Mouse (Mus musculus): Measurements from ENCODE around the gene Pcca.

Gene Pcca

GRCm38 (mm10) chr14:122534017-122534924 lies at the start of gene Pcca:
Gene Pcca (plus strand): TSS chr14:122534324.
- DNase-seq (ENCODE audit: low spot score): peak; percentile 87

GRCm38 (mm10) chr14:122484458-122484843 lies 49.7 kb upstream of the Pcca start:
- DNase-seq (ENCODE audit: low spot score): no peak

- DNase-seq (ENCODE audit: low spot score): no peak
Observed at GRCm38 (mm10) chr14:122484844-122485551, 49.1 kb upstream of the Pcca start.

- DNase-seq (ENCODE audit: low spot score): no peak
Observed at GRCm38 (mm10) chr14:122485635-122486181, 48.4 kb upstream of the Pcca start.

GRCm38 (mm10) chr14:122486611-122487010 lies 47.5 kb upstream of the Pcca start:
- DNase-seq (ENCODE audit: low spot score): no peak

GRCm38 (mm10) chr14:122487366-122487765 lies 46.8 kb upstream of the Pcca start:
- DNase-seq (ENCODE audit: low spot score): no peak

GRCm38 (mm10) chr14:122489041-122489440 lies 45.1 kb upstream of the Pcca start:
- no peak for DNase-seq (ENCODE audit: low spot score)

- DNase-seq (ENCODE audit: low spot score): no peak
Observed at GRCm38 (mm10) chr14:122489686-122490414, 44.3 kb upstream of the Pcca start.

GRCm38 (mm10) chr14:122490441-122491328 lies 43.4 kb upstream of the Pcca start, which contains the start of gene Gm10837:
Gene Gm10837 (plus strand): TSS chr14:122490586.
- no peak for DNase-seq (ENCODE audit: low spot score)

GRCm38 (mm10) chr14:122491521-122491920 lies 42.6 kb upstream of the Pcca start:
- no peak for DNase-seq (ENCODE audit: low spot score)

- no peak for DNase-seq (ENCODE audit: low spot score)
Observed at GRCm38 (mm10) chr14:122492015-122492414, 42.1 kb upstream of the Pcca start.

- no peak for DNase-seq (ENCODE audit: low spot score)
Observed at GRCm38 (mm10) chr14:122509058-122509457, 25.1 kb upstream of the Pcca start.

- no peak for DNase-seq (ENCODE audit: low spot score)
Observed at GRCm38 (mm10) chr14:122511519-122511918, 22.6 kb upstream of the Pcca start.

- DNase-seq (ENCODE audit: low spot score): no peak
Observed at GRCm38 (mm10) chr14:122513511-122514036, 20.6 kb upstream of the Pcca start.

GRCm38 (mm10) chr14:122528475-122528874 lies 5.6 kb upstream of the Pcca start:
- DNase-seq (ENCODE audit: low spot score): no peak

GRCm38 (mm10) chr14:122535986-122536385 lies 1.9 kb downstream of the Pcca start:
- DNase-seq (ENCODE audit: low spot score): no peak

- DNase-seq (ENCODE audit: low spot score): no peak
Observed at GRCm38 (mm10) chr14:122548421-122548820, 14.3 kb downstream of the Pcca start.

GRCm38 (mm10) chr14:122548905-122549304 lies 14.8 kb downstream of the Pcca start:
- no peak for DNase-seq (ENCODE audit: low spot score)

- no peak for DNase-seq (ENCODE audit: low spot score)
Observed at GRCm38 (mm10) chr14:122552761-122553445, 18.8 kb downstream of the Pcca start.

GRCm38 (mm10) chr14:122557353-122557752 lies 23.2 kb downstream of the Pcca start:
- DNase-seq (ENCODE audit: low spot score): peak; percentile 67

All from T-cell, adult 2 months (primary cell).